Mouse (Mus musculus): ENCODE measurements at regions not wholly inside any gene's neighbourhood (a gene's known extent, or its start where the extent isn't known, plus 50 kb on each side); places are given as distances from the start of the nearest gene placed in this dataset.

GRCm38 (mm10) chr4:33823850-33824249 lies 100.5 kb upstream of the Cnr1 start:
- Histone ChIP-seq H3K9ac (ENCODE audit: insufficient read depth, low read depth, low read length, poor library complexity, severe bottlenecking) (no peak overlapping the region), H3K4me3 (ENCODE audit: insufficient read depth in 1 of 2, low read depth in 1 of 2, low read length in 2 of 2, poor library complexity in 1 of 2, severe bottlenecking in 1 of 2) (no peak overlapping the region), H3K9me3 (ENCODE audit: control insufficient read depth, insufficient read depth, low read depth, low read length) (no peaks in the 10 kb centered on the region), H3K4me1 (ENCODE audit: control insufficient read depth in 2 of 2, insufficient read depth in 2 of 2, low read length in 2 of 2, poor library complexity in 1 of 2) (no peaks in the 10 kb centered on the region; a peak in 1 of 4 replicates), H3K36me3 (ENCODE audit: control insufficient read depth, insufficient read depth, low read length, poor library complexity, severe bottlenecking) (no peaks in the 10 kb centered on the region), H3K27ac (ENCODE audit: insufficient read depth, low read depth, low read length, poor library complexity, severe bottlenecking) (no peak overlapping the region; the same call in 1 of the 2 replicates)
- TF ChIP-seq CHD2 (IDR thresholded peaks at IDR 0.05; ENCODE audit: low read depth, low read length) (no peak; the same call in 1 of the 2 replicates), HCFC1 (IDR thresholded peaks at IDR 0.05; ENCODE audit: borderline replicate concordance, insufficient read depth, low read length) (no peak), ZC3H11A (IDR thresholded peaks at IDR 0.05; ENCODE audit: borderline replicate concordance, low read depth, low read length) (no peak), ZNF384 (IDR thresholded peaks at IDR 0.05; ENCODE audit: low read depth, low read length) (peak; percentile 96), MAFK (IDR thresholded peaks at IDR 0.05; ENCODE audit: insufficient read depth, low read depth, low read length) (0 out of 2 replicates have a peak, but pooled peaks have one; percentile 27)
- DNase-seq (ENCODE audit: low read depth, low spot score) = peak; percentile 72
- in situ Hi-C loops (cut with MboI; ENCODE audit: low sequenced_read_pairs in 2 of 2, unreplicated experiment in 2 of 2) = no loop called here

GRCm38 (mm10) chr4:33833134-33833533 lies 91.3 kb upstream of the Cnr1 start:
- H3K4me3 ChIP-seq (ENCODE audit: insufficient read depth in 1 of 2, low read depth in 1 of 2, low read length in 2 of 2, poor library complexity in 1 of 2, severe bottlenecking in 1 of 2) = no peak overlapping the region
- DNase-seq (ENCODE audit: low read depth, low spot score) = no peak
- in situ Hi-C loops (cut with MboI; ENCODE audit: low sequenced_read_pairs in 2 of 2, unreplicated experiment in 2 of 2) = no loop called here
- H3K9me3 ChIP-seq (ENCODE audit: control insufficient read depth, insufficient read depth, low read depth, low read length) = no peaks in the 10 kb centered on the region
- no peak for TF ChIP-seq HCFC1 (IDR thresholded peaks at IDR 0.05; ENCODE audit: borderline replicate concordance, insufficient read depth, low read length)
- TF ChIP-seq ZC3H11A (IDR thresholded peaks at IDR 0.05; ENCODE audit: borderline replicate concordance, low read depth, low read length) = no peak
- no peak for TF ChIP-seq CHD2 (IDR thresholded peaks at IDR 0.05; ENCODE audit: low read depth, low read length)
- no peaks in the 10 kb centered on the region for H3K36me3 ChIP-seq (ENCODE audit: control insufficient read depth, insufficient read depth, low read length, poor library complexity, severe bottlenecking)
- H3K9ac ChIP-seq (ENCODE audit: insufficient read depth, low read depth, low read length, poor library complexity, severe bottlenecking) = no peak overlapping the region
- H3K27ac ChIP-seq (ENCODE audit: insufficient read depth, low read depth, low read length, poor library complexity, severe bottlenecking) = no peak overlapping the region
- H3K4me1 ChIP-seq (ENCODE audit: control insufficient read depth in 2 of 2, insufficient read depth in 2 of 2, low read length in 2 of 2, poor library complexity in 1 of 2) = no peaks in the 10 kb centered on the region

- in situ Hi-C loops (cut with MboI; ENCODE audit: low sequenced_read_pairs in 2 of 2, unreplicated experiment in 2 of 2) = no loop called here
- H3K4me1 ChIP-seq (ENCODE audit: control insufficient read depth in 2 of 2, insufficient read depth in 2 of 2, low read length in 2 of 2, poor library complexity in 1 of 2) = no peaks in the 10 kb centered on the region
- no peaks in the 10 kb centered on the region for H3K9me3 ChIP-seq (ENCODE audit: control insufficient read depth, insufficient read depth, low read depth, low read length)
- H3K36me3 ChIP-seq (ENCODE audit: control insufficient read depth, insufficient read depth, low read length, poor library complexity, severe bottlenecking) = no peaks in the 10 kb centered on the region
- TF ChIP-seq CHD2 (IDR thresholded peaks at IDR 0.05; ENCODE audit: low read depth, low read length) = no peak
- TF ChIP-seq ZNF384 (IDR thresholded peaks at IDR 0.05; ENCODE audit: low read depth, low read length) = no peak
- no peak for TF ChIP-seq ZC3H11A (IDR thresholded peaks at IDR 0.05; ENCODE audit: borderline replicate concordance, low read depth, low read length)
- TF ChIP-seq MAFK (IDR thresholded peaks at IDR 0.05; ENCODE audit: insufficient read depth, low read depth, low read length) = no peak
- no peak for TF ChIP-seq HCFC1 (IDR thresholded peaks at IDR 0.05; ENCODE audit: borderline replicate concordance, insufficient read depth, low read length)
- no peak overlapping the region for H3K27ac ChIP-seq (ENCODE audit: insufficient read depth, low read depth, low read length, poor library complexity, severe bottlenecking)
- no peak overlapping the region for H3K4me3 ChIP-seq (ENCODE audit: insufficient read depth in 1 of 2, low read depth in 1 of 2, low read length in 2 of 2, poor library complexity in 1 of 2, severe bottlenecking in 1 of 2)
- no peak for DNase-seq (ENCODE audit: low read depth, low spot score)
- no peak overlapping the region for H3K9ac ChIP-seq (ENCODE audit: insufficient read depth, low read depth, low read length, poor library complexity, severe bottlenecking)
Measured at GRCm38 (mm10) chr4:33838436-33838835, 86.0 kb upstream of the Cnr1 start.

GRCm38 (mm10) chr4:33840119-33840518 lies 84.3 kb upstream of the Cnr1 start:
- DNase-seq (ENCODE audit: low read depth, low spot score) = no peak
- Histone ChIP-seq H3K4me3 (ENCODE audit: insufficient read depth in 1 of 2, low read depth in 1 of 2, low read length in 2 of 2, poor library complexity in 1 of 2, severe bottlenecking in 1 of 2) (no peak overlapping the region), H3K9me3 (ENCODE audit: control insufficient read depth, insufficient read depth, low read depth, low read length) (no peaks in the 10 kb centered on the region), H3K9ac (ENCODE audit: insufficient read depth, low read depth, low read length, poor library complexity, severe bottlenecking) (no peak overlapping the region), H3K36me3 (ENCODE audit: control insufficient read depth, insufficient read depth, low read length, poor library complexity, severe bottlenecking) (no peaks in the 10 kb centered on the region), H3K27ac (ENCODE audit: insufficient read depth, low read depth, low read length, poor library complexity, severe bottlenecking) (no peak overlapping the region), H3K4me1 (ENCODE audit: control insufficient read depth in 2 of 2, insufficient read depth in 2 of 2, low read length in 2 of 2, poor library complexity in 1 of 2) (no peaks in the 10 kb centered on the region)
- TF ChIP-seq HCFC1 (IDR thresholded peaks at IDR 0.05; ENCODE audit: borderline replicate concordance, insufficient read depth, low read length) (no peak), ZNF384 (IDR thresholded peaks at IDR 0.05; ENCODE audit: low read depth, low read length) (no peak), ZC3H11A (IDR thresholded peaks at IDR 0.05; ENCODE audit: borderline replicate concordance, low read depth, low read length) (no peak), MAFK (IDR thresholded peaks at IDR 0.05; ENCODE audit: insufficient read depth, low read depth, low read length) (no peak), CHD2 (IDR thresholded peaks at IDR 0.05; ENCODE audit: low read depth, low read length) (no peak)
- in situ Hi-C loops (cut with MboI; ENCODE audit: low sequenced_read_pairs in 2 of 2, unreplicated experiment in 2 of 2) = no loop called here

Data from ES-E14 (cell line).